Mouse (Mus musculus) cerebellum, adult 11 months (tissue): ENCODE data around the gene Akap6.

Experiments used
- DNase-seq: peaks from one replicate; pipeline ENCODE4 v3.0.0; 2022

Akap6 gene

GRCm38 (mm10) chr12:52699146-52699545 is at the start of gene Akap6:
Gene Akap6 (plus strand): TSS chr12:52699383.
- peak; percentile 60 for DNase-seq

GRCm38 (mm10) chr12:52662907-52663790 is 36.0 kb upstream of the Akap6 start:
- DNase-seq, result no peak

- no peak for DNase-seq
These were observed 34.2 kb upstream of the Akap6 start for GRCm38 (mm10) chr12:52664944-52665343.

- no peak for DNase-seq
These were observed 27.7 kb upstream of the Akap6 start for GRCm38 (mm10) chr12:52671436-52671835.

DNA sequence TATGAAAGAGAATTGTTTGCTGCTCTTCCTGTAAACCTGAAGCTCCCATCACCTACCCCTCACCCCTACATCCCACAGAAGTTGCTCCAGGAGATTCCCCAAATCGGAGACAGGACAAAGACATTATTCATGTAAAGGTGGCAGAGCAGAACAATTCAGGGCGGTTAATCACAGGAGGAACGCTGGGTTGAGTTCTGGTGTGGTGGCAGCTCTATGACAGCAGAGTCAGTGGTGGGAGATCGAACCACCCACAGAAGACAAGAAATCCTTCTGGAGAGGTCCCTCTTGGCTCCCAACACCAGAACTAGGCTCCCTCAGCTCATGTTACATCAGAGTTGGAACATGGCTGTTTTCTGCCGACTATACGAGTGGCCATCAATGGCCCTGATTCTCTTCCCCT is 27.2 kb upstream of the Akap6 start:
- DNase-seq, result no peak

- no peak for DNase-seq
These were observed 25.7 kb upstream of the Akap6 start for GRCm38 (mm10) chr12:52673361-52673960.

DNA sequence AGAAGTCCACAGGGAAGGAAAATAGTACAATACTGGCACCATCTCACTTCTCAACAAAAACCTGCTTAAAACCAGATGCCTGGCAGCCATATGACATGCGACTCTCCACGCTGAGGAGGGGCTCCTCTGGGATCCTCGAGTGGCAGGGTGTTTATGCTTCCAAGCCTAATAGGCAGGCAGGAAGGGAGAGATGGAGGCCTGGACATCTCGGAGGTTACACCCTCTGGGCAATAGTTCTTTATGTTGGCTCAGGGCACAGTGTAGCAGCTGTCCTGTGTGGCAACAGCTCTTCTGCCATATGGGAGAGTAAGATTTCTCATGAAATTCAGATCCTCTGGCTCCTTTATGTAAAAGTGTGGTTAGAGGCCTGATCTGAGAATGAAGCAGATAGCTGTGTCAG is 24.2 kb upstream of the Akap6 start:
- peak; percentile 3 for DNase-seq

DNA sequence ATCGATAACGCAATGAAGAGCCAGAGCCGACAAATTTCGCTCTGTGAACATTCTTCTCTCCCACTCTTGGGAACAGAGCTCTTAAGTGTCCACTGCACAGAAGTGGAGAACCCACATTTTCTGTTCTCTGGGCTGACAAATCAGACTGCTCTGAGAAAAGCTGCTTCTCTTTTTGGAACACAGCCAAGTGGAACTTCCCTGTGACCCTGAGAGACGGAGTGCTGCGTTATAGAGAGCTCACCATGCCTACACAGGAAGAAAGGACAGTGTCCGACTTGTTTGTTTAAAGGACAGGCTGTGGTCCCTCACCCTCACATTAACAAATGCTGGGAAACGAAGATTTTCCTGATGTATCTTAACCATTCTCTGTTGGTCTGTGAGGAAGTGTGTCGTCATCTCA is 11.8 kb upstream of the Akap6 start:
- no peak for DNase-seq

DNA sequence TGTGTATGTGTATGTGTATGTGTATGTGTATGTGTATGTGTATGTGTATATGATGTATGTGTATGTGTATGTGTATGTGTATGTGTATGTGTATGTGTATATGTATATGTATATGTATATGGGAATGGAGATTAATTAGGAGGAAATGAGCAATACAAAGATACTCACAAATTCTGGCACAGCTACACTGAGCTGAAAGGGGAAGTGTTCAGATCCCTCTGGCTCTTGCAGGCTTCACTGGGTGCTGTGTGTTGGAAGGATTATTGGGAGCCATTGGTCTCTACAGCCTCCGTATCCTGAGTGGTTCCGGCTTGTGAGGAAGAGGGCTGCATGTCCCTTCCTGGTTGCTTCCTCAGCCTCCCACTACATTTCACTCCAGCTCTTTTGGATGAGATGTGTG is 10.5 kb upstream of the Akap6 start:
- no peak for DNase-seq

DNA sequence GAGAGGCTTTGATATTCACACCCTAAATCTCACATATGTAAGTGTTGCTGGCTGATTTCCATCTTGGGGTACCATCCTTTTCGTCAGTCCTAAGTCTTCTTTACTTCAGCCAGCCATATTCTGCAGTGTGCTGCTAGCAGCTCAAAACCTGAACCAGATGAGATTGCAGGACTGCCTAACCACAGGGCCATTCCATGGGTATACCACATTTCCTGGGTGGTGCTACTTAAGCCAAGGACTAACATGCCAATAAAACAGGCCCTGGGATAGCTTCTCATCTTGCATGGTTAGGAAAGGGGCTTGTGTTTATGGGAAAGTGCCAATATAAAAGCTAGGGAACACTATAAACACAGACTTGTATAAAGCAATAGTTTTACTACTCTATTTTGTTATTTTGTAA is 7.6 kb upstream of the Akap6 start:
- no peak for DNase-seq

GRCm38 (mm10) chr12:52692290-52692974 is 6.8 kb upstream of the Akap6 start:
- DNase-seq, result no peak

DNA sequence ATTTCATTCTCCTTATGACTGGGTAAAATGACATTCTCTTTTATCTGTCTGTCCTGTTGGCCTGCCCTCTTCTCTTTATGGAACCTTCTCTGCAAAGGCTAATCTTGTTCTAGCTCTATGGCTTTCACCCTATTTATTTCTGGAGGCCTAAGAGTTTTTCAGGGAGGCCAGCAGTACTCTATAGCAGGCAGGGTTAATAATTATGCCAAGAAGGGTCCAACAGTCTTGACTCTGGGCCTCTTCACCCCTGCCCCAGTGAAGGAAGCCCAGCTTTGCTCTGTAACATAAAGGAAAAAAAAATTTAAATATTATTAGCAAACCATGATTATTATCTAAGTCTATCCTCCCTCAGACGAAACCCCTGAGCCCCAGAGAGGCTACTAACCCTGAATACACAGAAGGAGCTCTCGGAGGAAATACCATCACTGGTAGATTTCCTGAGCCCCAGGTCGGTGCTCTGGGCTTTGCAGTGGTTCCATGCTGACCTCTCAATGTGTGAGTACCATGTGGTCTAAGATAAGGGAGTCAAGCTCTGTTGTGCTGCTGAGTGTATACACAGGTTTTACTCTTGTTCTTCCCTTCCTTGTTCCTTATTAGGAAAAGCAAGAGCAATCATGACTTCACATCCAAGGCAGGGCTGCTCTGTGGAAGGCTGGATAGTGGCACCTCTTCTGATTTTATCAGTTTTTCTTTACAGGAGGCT is 1.6 kb upstream of the Akap6 start:
- DNase-seq, result no peak

DNA sequence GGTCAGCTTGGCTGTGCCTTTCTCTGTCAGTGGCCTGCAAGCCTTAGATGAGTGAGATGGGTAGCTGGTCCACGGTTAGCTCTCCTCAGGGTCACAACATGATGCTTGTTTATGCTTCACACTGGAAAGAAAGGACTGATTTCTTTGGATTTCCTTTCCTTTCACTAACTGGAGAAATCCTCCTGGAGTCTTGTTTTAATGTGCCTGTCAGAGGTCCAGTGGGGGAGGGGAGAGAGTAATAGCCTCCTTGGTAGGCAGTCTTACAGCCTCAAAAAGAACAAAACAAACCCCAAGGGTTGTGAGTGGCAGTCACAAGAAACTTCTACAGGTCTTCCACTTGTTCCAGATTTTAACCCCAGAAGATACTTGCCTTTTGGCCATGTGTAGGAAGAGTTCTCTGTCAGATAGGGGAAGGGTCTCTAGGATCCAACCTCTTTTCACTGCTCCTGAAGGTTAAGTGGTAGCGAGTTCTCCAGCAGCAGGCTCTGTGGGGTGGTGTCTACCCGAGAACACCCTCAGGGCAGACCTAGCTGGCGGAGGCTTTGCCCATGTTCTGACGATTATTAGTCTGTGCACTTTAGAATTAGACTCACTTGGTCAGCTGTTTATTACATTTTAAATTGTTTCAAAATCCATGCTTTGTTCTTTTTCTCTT is 780 bp upstream of the Akap6 start:
- no peak for DNase-seq

- DNase-seq, result peak; percentile 28
These were observed 946 bp downstream of the Akap6 start for GRCm38 (mm10) chr12:52699961-52700696.

GRCm38 (mm10) chr12:52700697-52701191 is 1.6 kb downstream of the Akap6 start:
- peak; percentile 31 for DNase-seq

GRCm38 (mm10) chr12:52701201-52701641 is 2.0 kb downstream of the Akap6 start:
- DNase-seq, result peak; percentile 19

GRCm38 (mm10) chr12:52702368-52702967 is 3.3 kb downstream of the Akap6 start:
- DNase-seq, result no peak

- no peak for DNase-seq
These were observed 4.9 kb downstream of the Akap6 start for GRCm38 (mm10) chr12:52704081-52704480.

GRCm38 (mm10) chr12:52704810-52705209 is 5.6 kb downstream of the Akap6 start:
- DNase-seq, result no peak

GRCm38 (mm10) chr12:52711382-52711781 is 12.2 kb downstream of the Akap6 start:
- DNase-seq, result no peak
